Mouse (Mus musculus) liver, adult (tissue): ENCODE measurements around the gene Gatb.

Source experiments
- GATA4 ChIP-seq: IDR thresholded peaks from 2 replicates; pipeline ENCODE4 v1.6.1; 2014; ENCODE audit warnings: mild to moderate bottlenecking, low read length; ENCODE audit not compliant: insufficient replicate concordance

The Gatb gene

DNA sequence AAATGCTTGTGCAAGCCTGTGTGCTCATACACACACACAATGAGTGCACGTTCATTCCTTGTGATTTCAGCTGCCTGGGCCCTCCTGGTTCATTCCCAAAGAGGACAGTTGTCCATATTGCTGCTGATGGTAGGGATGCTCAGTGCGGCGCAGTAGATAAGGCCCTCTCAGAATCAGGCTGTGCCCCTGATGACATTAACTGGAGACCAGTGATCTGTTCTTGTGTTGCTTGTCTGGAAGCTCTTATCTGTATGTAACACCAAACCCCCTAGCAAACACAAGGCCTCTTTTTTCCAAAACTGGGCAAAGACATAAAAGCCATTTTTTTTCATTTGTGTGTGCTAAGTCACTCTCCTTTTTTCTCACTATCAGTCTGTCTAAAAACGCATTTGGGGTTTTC lies 11.0 kb downstream of the Gatb start:
- TF ChIP-seq GATA4: no peak

GRCm38 (mm10) chr3:85588701-85589100 lies 14.8 kb downstream of the Gatb start:
- TF ChIP-seq GATA4: no peak

- no peak for TF ChIP-seq GATA4
These were observed 16.3 kb downstream of the Gatb start for GRCm38 (mm10) chr3:85590090-85590754.

GRCm38 (mm10) chr3:85592067-85592466 lies 18.1 kb downstream of the Gatb start:
- TF ChIP-seq GATA4: no peak

- TF ChIP-seq GATA4: no peak
These were observed 18.8 kb downstream of the Gatb start for GRCm38 (mm10) chr3:85592640-85593252.

- no peak for TF ChIP-seq GATA4
These were observed 20.5 kb downstream of the Gatb start for GRCm38 (mm10) chr3:85594452-85594851.

DNA sequence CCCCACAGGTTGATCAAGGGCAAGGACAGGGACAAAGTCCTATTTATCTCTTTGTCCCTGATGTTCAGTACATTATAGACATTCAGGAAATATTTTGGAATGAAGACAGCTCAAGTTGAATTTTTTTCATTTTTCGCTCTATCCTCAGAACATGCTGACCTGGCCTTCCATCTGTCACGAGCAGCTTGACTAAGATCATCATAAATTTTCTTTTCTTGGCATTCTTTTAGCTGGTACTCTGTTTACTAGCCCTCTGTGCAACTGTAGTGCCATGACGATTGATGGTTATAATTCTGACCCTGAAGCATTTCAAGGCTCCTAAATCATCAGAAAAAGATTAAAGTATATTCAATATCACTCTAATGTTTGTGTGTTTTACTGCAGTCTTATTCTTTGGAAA lies 25.6 kb downstream of the Gatb start:
- no peak for TF ChIP-seq GATA4

DNA sequence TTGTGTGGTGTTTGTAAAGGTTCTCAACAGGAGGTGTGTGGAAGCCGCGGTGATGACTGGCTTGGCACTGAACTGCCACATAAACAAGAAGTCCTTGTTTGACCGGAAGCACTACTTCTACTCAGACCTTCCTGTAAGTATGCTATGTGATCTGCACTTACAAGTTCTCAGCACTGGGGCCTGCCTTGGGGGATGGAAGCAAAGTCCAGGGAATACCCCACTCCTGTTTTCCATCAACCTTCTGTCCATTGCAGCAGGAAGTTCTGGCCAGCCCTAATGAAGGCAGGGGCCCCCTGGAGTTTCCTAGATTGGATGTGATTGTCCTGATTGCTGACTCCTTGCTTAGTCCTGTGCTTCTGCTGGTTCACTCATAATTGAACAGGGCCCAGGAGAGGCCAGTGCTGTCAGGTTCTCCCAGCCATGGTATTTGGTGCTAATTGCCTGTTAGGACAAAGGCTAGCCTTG lies 28.0 kb downstream of the Gatb start:
- TF ChIP-seq GATA4: no peak

DNA sequence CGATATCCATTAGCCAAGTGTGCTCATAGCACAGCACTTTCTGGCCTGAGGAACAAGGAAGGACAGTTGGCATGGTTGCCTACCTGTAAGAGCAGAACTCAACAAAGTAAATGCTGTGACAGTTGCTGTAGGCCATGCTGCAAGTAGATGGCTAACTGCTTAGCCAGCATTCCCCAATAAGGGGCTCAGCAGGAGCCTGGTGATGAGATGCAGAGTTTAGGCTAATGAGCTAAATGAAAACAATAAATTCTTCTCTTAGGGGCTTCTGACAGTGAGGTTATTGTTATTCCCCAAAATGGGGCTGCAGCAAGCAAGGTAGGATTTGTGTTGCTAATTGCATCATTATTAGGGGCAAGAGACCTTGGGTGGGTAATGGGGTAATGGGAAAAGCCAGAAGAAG lies 29.9 kb downstream of the Gatb start:
- no peak for TF ChIP-seq GATA4

GRCm38 (mm10) chr3:85606912-85607311 lies 33.0 kb downstream of the Gatb start:
- TF ChIP-seq GATA4: no peak

DNA sequence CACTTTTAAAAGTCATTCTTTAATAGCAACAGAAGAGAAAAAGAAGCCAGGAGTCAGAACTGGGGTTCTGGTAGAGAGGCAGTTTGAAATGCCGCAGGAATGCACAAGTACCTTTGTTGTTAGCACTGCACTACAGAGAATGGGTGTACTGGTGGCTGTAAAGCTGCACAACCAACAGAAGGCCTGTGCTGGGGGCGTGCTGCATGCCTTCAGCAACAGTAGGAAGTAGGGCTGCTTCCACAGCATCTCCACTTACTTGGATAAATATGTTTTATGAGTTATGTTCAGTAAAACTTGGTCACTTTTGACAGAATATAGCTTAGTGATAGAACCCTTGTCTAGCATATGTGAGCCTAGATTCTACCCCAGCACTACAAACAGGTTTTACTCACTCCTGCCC lies 33.8 kb downstream of the Gatb start:
- TF ChIP-seq GATA4: no peak

GRCm38 (mm10) chr3:85616389-85616788 lies 42.5 kb downstream of the Gatb start:
- TF ChIP-seq GATA4: no peak

DNA sequence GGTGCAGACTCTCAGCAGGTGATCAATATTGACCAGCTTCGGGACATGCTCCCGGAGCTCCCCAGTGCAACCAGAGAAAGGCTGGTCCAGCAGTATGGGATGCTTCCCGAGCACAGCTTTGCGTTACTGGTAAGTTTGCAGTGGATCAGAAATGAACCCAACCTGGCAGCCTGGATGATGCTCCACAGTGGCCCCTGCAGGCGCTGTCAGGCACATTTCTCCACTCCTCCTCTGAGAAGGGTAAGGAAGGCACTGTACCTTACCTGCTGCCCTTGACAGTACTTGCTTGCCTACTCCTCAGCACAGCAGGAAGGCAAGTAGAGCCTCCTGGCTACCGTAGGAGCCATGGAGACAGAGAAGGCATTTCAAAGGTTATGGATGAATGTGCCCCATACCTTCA lies 45.0 kb downstream of the Gatb start:
- no peak for TF ChIP-seq GATA4

DNA sequence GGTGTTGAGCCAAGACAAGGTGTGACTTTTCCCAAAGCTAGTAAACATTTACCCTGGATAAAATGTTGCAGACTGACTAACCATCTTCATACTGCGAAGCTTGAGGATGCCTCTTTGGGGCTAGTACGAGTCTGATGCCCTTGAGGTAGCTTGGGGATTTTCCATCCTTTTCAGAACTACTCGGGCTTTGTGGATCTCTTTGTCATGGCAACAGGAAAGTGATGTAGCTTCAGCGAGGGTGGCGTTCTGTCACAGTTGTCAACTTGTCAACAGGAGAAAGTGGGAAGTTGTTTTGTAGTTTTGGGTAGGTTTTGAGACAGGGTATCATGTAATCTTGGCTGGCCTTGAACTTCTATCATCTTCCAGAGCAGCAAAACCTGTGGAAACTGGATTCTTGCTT lies 45.4 kb downstream of the Gatb start:
- TF ChIP-seq GATA4: no peak

GRCm38 (mm10) chr3:85619751-85620150 lies 45.8 kb downstream of the Gatb start:
- no peak for TF ChIP-seq GATA4

GRCm38 (mm10) chr3:85629895-85630510 lies 56.1 kb downstream of the Gatb start:
- no peak for TF ChIP-seq GATA4
